Mouse (Mus musculus) embryonic fibroblast, embryonic 13.5 days (primary cell): ENCODE measurements around the gene Mob2.

Source experiments
- CTCF ChIP-seq: IDR thresholded peaks from 2 replicates; pipeline ENCODE4 v1.5.1; 2011; ENCODE audit warnings: mild to moderate bottlenecking, control low read depth, low read length, moderate library complexity, borderline replicate concordance; ENCODE audit not compliant: insufficient read depth
- POLR2A ChIP-seq: IDR thresholded peaks from 2 replicates; pipeline ENCODE4 v1.6.1; 2011; ENCODE audit warnings: low read depth, mild to moderate bottlenecking, control low read depth, low read length, moderate library complexity

DNA sequence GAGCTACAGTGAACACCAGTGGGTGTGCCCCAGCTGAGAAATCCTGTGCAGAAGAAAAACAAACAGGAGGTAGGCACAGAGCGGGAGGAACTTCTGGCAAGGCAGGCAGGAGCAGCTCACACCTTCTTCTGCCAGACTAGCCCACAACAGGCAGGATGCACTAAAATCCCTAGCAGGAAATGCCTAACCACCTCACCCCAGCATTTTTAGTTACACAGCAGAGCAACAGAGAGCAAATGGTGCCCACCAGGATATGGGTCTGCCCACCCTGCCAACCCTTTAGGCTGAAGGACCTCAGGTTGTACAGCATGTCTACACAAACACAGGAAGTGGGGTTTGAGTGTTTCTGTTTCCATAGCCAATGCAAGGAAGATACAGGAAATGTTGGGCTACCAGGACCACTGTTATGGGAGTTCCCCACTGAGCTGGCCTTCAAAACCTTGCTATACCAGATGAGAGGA, 4.2 kb downstream of the Mob2 start:
- TF ChIP-seq CTCF: no peak
- TF ChIP-seq POLR2A: no peak
